Mouse (Mus musculus) adrenal gland, postnatal 14 days (tissue): ENCODE data around the gene Fgfr2. TPM values are rescaled to one million over a fixed set of nuclear protein-coding genes. Genes with fewer than 3 reads are reported as not detected.

Experiments
- DNase-seq: peaks from one replicate; pipeline ENCODE4 v3.0.0; 2021; ENCODE audit warnings: mixed read lengths
- total RNA-seq: library from RNA; stranded (reverse); gene quantifications from 2 replicates; pipeline ENCODE4 v1.2.3, GENCODE M21; 2021

Gene Fgfr2
- total RNA-seq, 1 experiment from 2014 or later, result 227 TPM

DNA sequence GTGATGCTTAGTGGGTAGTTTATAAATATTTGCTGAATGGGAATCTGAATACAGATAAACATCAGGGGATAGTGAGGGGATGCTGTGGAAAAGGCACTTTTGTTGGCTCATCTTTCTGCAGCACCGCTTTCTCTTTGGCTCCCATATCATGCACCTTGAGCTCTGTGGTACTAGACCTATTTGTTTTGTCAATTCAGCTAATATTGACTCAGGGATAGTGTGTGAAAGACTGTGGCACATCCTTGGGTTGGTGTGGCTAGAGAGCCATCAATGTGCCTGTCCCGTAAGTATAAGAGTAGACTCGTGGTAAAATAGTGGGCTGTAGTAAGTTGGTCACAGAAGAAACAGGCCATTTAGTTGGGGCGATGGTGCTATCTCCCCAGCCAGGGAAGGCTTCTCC lies 2335.6 kb downstream of the Fgfr2 start:
- DNase-seq, result no peak

DNA sequence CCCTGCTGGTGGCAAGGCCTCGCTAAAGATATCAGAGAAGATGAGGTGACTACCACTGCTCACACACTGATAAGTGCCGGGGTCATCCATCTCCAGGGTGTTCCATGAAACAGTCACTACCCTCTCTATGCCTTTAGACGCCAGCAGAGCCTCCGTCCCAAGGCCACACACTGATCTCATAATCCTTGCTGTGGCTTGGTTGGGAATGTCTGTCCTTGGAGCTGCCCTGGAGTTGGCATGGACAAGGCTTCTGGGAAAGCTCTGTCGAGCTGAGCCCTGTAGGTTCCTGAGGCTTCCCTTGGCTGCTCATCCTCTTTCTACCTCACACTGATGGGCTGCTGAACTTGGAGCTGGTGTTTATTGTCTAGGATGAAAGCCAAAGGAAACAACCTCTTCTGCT lies 2336.4 kb downstream of the Fgfr2 start:
- DNase-seq, result peak; percentile 78

DNA sequence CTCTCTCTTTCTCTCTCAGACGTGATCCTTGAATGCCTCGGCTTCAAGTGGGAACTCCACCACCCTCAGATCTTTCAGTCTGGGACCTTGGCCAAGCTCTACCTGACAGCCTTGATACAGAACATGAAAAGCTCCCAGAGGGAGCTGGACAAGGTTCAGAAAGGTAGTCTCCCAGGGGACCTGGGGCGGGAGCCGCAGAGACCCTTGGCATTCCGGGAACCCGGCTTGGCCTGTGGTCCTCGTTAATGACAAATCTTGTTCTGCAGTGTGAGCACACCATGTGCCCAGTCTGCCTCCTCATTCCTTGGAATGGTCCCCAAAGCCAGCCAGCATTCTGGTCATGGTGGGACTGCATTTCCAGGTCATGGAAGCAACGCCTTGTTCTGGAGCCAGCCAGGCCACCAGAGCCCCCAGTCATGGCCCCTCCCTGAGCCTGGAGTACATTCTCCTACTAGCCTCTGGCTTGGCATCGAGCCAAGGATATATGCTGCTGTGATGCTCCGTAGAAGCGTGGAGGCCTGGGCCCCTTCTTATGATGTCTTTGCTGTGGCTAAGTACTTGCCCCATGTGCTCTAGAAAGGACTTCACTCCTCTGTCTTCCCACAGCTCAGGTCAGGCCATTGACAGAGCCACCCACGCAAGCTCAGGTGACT lies 2337.1 kb downstream of the Fgfr2 start:
- DNase-seq, result no peak

DNA sequence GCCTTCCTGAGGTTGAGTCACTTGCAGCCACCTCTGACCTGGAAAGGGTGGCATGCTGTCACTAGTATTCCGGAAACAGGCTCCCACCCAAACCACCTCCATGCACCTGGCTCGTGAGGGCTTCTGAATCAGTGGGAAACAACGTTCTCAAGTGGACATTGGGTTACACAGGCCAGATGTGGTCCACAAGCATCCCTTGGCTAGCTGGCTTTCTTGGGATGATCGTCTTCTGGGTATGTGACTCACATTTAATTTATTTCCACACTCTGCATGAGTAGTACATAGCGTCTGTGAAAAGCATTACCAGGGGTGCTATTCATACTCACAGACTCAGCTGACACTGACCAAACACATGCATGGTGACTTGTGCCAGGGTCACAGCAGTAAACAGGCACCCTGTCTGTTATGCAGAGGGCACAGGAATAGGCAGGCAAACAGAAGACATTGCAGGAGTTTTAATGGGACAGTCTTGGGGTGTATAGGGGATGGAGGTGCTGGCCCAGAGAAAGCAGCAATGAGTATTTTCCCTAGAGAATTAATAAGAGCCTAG lies 2340.6 kb downstream of the Fgfr2 start:
- no peak for DNase-seq

DNA sequence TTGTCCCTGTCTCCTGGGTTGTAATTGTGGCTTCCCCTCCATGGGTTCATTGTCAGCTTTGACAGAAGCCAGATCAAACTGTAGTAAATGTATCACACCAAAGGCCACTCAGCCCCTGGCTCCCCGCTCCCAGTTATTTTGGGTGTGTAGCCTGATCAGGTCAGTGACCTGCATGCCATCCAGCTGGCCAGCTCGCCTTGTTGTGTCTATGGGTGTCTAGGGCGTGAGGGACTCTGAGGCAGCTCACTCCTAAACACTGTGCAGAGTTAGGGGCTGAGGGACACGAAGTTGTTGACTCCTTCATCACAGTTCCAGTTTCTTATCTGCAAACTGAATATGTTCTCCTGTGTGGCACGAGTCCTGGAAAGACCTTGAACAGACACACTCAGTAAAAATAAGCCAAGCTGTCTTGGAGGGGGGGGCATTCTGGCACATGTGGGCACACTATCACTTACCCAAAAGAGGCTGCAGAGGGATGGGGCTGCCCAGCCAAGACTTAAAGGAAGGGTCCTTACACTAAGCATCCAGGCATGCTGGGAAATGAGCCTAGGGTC lies 2342.2 kb downstream of the Fgfr2 start:
- DNase-seq, result peak; percentile 28

DNA sequence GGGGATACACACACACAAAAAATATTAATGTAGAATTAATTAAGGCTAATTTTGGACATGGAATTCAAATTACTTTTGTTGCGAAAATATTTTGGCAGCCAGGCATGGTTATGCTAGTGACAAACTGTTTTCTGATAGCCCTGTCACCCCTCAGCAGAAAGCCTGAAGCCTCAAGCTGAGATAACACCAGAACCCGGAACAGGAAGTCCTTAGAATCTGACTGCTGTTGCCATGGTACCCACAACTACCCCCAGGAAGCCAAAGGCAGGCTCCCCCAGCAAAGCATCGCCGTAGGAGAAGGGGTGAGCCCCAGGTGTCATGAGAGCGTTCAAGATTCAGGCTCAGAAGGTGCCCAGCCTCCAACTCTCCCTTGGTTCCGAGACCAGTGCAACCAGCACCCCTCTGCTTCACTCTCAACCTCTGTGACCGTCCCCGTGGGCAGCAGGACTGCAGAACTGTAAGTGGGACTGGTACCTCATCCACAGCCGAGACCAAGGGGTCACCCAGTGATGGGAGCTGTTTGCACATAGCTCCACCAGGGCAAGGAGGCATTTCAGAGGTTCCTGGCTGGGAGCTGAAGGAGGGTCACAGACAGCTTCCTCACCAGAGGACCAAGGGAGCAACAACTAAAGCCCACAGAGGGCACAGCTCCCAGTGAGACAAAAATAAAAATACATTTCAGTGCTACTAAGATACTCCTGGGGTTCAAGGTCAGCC lies 2349.1 kb downstream of the Fgfr2 start, which contains the start of gene Btbd16:
Btbd16 (plus strand) TSS at position 156 of the 717 bp plus-strand sequence.
- DNase-seq, result no peak

DNA sequence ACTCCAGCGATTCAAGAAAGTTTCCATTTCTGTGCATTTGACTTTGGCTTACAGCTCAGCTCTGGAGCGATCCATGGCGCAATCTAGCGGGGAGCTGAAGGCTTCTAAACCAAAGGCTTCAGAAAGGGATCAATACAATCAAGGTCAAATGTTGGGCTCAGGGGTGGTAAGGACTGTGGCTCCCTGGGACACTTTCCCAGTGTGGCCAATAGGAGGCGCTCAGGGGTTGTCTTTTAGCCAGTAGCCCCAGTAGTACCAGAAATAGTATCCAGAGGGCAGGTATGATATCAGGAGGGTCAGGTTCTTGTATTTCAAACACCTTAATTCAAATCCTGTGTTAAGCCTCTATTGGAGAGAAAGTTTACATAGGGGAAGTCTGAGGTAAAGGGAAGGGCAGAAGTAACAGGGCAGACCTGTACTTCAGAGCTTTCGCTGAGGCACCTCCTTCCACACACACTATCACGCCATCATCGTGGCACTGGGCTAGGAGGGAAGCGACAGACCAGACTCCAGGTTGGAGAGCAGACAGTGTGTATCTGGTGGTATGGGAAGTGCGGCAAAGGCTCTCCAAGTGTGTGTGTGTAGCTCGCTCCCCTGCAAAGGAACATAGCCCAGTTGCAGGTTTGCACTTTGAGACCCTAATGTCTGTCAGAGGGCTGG lies 2349.8 kb downstream of the Fgfr2 start:
- peak; percentile 74 for DNase-seq

DNA sequence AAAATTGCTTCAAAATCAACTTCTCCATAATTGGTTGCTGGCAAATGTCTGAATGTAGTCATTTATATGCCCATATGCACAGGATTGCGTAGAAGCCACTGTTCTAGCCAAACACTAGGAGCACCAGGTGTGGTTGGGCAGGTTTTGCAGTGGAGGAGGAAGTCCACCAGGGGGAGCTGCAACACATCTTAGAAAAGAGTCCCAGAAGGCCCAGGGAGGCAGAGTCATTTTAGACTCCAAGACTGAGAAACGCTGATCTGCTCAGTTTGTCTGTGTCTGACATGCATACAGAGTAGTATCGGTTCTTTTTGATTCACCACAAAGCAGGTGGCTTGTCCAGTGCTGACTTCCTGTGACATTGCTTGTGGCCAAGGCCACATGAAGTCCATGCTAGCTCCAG lies 2352.4 kb downstream of the Fgfr2 start:
- peak; percentile 90 for DNase-seq

DNA sequence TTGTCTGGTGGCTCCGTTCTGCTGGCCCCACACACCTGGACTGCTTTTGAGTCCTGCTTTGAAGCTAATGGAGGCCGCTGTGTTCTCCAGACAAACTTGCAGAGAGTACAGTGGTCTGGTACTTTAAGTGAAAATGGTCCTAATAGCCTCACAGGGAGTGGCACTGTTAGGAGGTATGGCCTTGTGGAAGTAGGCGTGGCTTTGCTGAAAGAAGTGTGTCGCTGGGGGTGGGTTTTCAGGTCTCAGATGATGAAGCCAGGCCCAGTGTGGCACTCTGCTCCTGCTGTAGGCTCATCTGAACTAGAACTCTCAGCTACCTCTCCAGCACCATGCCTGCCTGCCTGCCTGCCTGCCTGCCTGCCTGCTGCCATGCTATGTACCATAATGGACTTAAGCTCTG lies 2355.0 kb downstream of the Fgfr2 start:
- DNase-seq, result no peak

DNA sequence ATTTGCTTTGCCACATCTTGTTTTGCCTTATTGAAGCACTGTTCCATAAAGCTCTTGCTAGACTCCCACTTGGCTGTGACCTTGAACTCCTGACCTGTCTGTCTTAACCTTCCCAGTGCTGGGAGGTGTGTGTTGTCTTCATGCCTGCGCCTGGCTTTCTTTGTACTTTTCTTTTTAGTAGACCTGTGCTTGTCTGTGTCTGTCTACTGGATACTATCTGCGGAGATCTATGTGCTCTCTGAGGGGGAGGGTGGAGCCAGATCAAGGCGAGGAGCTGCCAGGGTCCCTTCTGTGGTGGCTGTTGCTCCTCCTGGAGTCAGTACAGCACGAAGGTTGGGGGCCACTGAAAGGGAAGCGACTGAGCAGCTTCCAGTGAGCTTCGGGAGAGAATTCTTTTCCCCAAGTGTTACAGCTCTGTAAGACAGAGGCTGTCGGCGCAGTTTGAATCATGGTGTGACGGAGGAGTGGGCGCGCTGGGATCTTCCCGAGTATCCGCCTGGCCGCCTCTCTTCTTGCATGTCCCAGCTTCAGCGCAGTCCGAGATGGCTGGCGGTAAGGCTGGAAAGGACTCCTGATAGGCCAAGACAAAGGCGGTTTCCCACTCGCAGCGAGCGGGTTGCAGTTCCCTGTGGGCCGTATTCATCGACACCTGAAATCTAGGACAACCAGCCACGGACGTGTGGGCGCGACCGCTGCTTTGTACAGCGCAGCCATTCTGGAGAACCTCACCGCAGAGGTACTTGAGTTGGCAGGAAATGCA lies 2356.6 kb downstream of the Fgfr2 start:
- peak; percentile 20 for DNase-seq

DNA sequence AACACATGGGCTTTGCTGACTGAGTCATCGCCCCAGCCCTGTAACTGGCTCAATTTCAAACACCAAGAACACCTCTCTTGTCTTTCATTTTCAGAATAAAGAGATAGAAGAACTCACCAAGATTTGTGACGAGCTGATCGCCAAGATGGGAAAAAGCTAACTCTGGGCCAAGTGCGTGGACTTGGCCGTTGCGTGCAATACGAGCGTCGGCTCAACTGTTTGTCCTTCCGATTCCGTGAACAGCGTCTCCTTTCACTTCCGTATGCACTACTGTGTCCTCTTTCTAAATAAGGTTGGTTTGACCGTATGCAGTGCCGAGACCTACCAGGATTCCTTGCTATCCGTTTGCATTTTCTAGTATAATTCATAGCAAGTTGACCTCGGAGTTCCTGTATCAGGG lies 2359.0 kb downstream of the Fgfr2 start:
- DNase-seq, result peak; percentile 33

DNA sequence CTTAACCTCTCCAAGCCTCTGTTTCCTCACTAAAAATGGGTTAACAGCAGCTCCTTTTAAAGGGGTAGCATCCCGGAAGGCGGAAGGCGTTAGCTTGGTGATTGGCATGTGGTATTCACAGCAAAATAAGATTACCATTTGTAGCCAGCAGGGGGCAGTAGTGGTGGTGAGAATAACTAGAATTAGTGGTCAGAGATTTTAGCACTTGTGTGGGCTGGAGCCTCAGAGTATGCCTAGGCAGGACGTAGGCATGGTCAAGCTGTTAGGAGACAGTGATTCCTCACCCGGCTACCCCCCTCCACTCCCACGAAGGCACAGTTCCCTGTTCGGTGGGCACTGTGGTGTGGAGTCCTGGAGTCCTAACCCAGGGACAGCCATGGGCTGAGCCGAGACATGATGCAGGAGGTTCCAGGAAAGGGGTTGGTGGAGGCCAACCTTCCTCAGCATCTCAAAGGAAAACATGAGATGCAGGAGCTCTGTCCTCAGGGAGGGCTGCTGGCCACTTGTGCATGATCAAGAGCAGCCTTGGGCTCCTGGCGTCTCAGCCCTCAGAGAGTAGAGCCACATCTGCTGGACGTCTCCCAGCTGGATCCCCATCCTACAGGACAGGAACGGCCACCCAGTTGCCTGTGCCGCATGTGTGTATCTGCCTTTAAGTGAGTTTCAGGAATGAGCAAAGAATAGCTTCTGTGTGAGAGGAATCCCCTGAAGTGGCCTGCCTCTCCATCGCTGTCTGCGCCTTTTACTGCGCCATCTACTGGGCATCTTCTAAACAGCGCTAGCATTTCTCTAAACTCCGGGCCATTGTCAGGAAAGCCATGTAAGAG lies 2360.9 kb downstream of the Fgfr2 start:
- peak; percentile 81 for DNase-seq

DNA sequence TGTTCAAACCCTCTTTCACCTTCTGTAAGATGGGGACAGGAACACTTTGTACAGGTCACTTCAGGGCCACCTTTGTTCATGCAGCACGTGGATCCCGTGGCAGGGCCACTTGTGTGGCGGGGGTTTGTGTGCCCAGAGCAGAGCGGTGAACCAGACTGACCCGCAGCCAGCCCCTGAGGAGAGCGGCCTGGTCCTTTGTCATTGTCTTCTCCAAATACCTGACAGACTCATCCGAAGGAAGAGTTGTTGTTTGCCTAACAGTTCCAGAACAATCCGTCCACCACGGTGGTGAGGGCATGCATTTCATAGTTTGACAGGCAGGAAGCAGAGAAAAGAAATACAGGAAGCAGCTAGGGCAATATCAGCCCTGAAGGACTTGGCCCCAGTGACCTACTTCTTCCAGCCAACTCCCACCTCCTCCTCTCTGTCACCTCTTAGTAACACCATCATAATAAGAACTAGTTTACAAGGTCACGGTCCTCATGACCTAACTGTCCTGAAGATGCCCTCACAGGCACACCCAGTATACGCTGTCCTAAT lies 2365.8 kb downstream of the Fgfr2 start:
- peak; percentile 16 for DNase-seq

DNA sequence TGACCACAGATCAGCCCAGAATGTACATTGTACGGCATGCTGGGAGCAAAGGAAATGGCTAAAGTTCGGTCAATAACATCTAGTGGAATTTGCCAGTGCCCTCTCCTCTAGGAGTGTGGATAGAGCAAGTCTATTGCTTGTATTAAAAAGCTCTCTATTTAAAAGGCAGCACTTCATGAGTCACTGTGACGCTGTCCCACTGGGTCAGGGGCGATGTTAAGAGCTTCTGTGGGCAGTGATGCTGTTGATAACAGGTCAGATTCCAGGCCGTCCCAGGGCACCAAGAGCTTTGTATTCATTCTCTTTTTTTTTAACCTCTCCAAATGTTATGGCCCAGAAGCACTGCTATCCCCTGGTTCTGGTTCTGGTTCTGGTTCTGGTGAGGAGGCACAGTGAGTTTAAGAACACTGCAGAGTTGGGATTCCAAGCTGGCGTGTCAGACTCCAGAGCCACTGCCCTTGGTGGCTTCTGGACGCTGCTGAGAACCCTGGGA lies 2366.8 kb downstream of the Fgfr2 start:
- no peak for DNase-seq

DNA sequence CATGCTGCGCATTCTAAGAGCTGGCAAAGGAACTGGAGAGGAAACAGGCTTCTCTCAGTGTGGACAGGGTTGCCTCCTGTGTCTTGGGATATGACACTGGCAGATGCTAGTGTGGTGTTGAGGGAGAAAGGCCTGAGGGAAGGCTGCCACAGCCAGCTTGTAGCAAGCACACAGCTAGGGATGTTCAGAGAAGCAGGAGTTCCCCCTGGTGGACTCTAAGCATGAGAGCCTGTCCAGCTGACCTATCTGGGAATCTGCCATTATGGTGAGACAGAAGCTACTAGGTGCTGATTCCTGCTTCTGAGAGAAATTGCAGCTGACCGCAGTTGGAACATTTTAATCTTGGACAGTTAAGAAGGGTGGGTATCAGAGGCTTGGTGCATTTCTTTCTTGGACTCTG lies 2368.4 kb downstream of the Fgfr2 start:
- DNase-seq, result peak; percentile 34

DNA sequence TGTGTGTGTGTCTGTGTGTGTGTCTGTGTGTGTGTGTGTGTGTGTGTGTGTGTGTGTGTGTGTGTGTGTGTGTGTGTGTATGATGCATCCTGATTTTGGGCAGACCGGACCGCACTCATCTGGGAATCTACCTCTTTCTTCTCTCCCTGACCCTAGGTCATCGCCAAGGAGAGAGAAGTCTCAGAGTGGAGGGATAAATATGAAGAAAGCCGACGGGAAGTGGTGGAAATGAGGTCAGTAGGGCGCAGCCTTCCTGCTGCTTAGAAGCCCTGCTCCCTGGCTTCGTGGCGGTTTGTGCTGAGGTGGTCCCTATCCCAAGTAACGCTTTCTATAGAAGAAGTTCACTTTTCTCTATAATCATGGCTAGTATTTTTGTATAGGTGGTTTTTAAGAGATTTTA lies 2371.5 kb downstream of the Fgfr2 start:
- no peak for DNase-seq

DNA sequence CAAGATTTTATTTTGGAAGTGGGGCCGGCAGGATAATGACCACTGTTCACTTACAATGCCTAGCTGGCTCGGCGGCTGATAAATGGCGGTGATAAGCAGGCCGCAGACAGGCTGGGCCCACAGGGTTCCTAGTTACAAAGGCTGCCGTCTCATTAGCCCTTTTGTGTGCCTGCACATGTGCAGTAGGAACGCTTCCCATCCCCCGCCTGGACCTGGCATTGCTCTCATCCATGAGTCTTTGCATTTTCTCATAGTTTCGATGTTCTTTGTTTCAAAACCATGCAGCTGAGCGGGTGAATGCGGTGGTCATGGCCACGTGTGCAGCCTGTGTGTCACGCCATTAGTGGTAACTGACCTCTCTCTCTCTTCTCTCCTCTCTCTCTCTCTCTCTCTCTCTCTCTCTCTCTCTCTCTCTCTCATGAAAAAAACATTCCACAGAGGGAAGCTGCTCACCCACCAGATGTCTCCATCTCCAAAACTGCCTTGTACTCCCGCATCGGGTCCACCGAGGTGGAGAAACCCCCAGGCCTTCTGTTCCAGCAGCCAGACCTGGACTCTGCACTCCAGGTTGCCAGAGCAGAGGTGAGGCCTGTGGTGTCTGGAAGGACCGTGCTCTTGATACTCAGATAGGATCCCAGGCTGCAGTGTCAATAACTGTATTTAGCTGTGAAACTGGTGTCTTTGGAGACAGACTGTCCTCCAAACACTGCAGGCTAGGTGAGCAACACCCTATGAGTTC lies 2372.2 kb downstream of the Fgfr2 start:
- DNase-seq, result no peak

DNA sequence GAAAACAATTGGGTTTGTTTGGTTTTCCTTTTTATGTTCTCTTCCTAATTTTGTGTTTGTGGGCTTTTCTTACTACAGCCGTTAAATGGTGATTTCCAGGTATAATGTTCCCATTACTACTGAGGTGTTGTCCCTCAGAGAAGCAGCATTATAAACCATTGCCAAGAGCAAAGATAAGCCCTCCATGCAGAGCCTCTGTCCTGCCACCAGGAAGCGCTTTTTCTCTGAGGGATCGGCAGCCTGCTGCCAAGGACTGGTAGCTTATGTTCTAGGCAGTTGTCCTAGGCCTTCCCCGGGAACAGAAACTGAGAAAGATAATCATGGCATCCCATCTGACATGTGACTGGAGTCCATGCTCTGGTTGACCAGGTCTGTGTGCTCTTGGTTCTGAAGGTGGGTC lies 2374.0 kb downstream of the Fgfr2 start:
- no peak for DNase-seq

DNA sequence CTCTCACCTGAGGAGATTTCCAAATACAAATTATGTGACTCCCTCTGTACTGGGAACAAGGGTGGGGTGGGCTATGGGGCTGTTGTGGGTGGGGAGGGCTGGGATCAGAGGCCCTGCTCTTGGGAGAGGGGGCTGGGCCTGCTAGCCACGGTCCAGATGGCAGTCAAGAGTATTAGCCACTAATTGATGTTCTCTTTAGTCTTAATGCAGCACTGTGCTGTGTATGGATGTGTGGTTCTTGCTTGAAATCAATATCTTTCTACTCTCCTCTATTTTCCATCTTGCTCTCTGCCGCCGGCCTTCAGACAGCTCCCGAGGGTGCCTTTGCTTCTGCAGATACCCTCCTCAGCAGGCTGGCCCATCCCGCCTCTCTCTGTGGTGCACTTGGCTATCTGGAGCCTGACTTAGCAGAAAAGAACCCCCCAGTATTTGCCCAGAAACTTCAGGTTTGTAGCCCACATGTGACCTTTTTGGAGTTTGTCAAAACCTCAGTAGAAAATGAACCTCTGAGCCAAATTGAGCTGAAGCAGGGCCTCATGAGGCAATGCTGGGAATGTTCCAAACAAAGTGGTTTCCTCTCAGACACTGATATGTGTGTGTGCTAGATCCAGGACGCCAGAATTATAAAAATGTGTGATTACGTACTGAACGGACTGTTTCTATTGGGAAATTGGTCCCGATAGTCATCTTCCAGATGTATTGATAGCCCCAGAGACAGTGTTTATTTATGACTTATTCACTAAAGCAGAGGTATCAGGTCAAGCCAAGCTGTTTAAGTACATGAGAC lies 2379.7 kb downstream of the Fgfr2 start:
- DNase-seq, result no peak
